Mouse (Mus musculus): Measurements from ENCODE around the gene Agxt2.

The Agxt2 gene

GRCm38 (mm10) chr15:10426545-10427266 lies 68.4 kb downstream of the Agxt2 start:
- WGBS, result 70% methylated on average over 13 of the region's 13 CpGs

- WGBS, result 45% methylated on average over 1 of the region's 1 CpGs
These were observed 78.6 kb downstream of the Agxt2 start for GRCm38 (mm10) chr15:10436893-10437292.

DNA sequence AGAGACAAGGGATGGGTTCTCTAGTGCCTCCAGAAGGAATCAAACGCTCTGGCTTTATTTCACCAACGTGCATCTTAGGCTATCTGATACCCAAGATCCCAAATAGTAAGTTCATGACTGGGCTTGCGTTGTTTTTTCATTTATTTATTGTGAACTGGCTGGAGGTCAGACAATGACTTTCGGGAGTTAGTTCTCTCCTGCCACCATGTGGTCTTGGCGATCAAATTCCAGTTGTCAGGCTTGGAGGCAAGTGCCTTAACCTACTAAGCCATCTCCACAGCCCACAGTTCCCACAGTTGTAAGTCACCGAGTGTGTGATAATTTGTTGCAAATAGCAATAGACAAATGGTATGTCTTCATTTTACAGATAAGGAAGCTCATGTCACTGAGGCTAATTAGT lies 81.6 kb downstream of the Agxt2 start:
- 66% methylated on average over 6 of the region's 6 CpGs for WGBS

- WGBS, result 79% methylated on average over 9 of the region's 9 CpGs
These were observed 83.2 kb downstream of the Agxt2 start for GRCm38 (mm10) chr15:10441493-10441892.

GRCm38 (mm10) chr15:10442275-10442674 lies 83.9 kb downstream of the Agxt2 start:
- 32% methylated on average over 1 of the region's 1 CpGs for WGBS

DNA sequence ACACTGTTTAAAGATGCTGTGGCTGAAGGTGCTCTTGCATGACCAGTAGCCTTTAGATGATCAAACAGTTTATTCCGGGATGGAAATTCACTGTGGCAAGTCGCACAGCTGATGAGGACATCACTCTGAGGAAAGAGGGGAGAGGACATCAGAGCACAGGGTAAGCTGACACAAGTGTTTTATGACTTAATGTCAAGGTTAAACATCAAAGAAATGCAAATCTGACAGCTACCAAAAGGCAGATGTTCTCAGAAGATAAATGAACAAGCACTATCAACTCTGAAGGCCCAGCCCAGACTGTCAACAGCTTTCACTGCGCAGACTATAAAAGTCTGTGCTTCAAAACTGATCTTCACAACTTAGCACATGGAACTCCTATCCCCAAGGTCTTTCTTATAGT lies 88.8 kb downstream of the Agxt2 start:
- 98% methylated on average over 3 of the region's 3 CpGs for WGBS
